Mouse (Mus musculus): Measurements from ENCODE around the gene Vps29.

Vps29 gene

GRCm38 (mm10) chr5:122399871-122400270, 45.7 kb downstream of the Vps29 start:
- DNase-seq (ENCODE audit: low spot score in 2 of 2): no peak

- no peak for DNase-seq (ENCODE audit: low spot score in 2 of 2)
Observed at GRCm38 (mm10) chr5:122400628-122401302, 46.6 kb downstream of the Vps29 start.

GRCm38 (mm10) chr5:122401303-122401640, 47.1 kb downstream of the Vps29 start:
- DNase-seq (ENCODE audit: low spot score in 2 of 2): peak; percentile 67 to 78

- no peak for DNase-seq (ENCODE audit: low spot score in 2 of 2)
Observed at GRCm38 (mm10) chr5:122402160-122402559, 48.0 kb downstream of the Vps29 start.

- DNase-seq (ENCODE audit: low spot score in 2 of 2): peak; percentile 81 to 90
Observed at GRCm38 (mm10) chr5:122402772-122403171, 48.6 kb downstream of the Vps29 start.

- no peak for DNase-seq (ENCODE audit: low spot score in 2 of 2)
Observed at GRCm38 (mm10) chr5:122403362-122403761, 49.2 kb downstream of the Vps29 start.

- no peak for DNase-seq (ENCODE audit: low spot score in 2 of 2)
Observed at GRCm38 (mm10) chr5:122405537-122405936, 51.4 kb downstream of the Vps29 start.

- DNase-seq (ENCODE audit: low spot score in 2 of 2): no peak
Observed at GRCm38 (mm10) chr5:122409692-122410645, 55.8 kb downstream of the Vps29 start.

GRCm38 (mm10) chr5:122411892-122412291, 57.7 kb downstream of the Vps29 start:
- DNase-seq (ENCODE audit: low spot score in 2 of 2): no peak

GRCm38 (mm10) chr5:122412826-122413225, 58.7 kb downstream of the Vps29 start:
- DNase-seq (ENCODE audit: low spot score in 2 of 2): no peak

- no peak for DNase-seq (ENCODE audit: low spot score in 2 of 2)
Observed at GRCm38 (mm10) chr5:122414351-122414750, 60.2 kb downstream of the Vps29 start.
